Mouse (Mus musculus) brown adipose tissue, adult 24 weeks (tissue): ENCODE measurements around the gene Anapc16. TPM values are rescaled to one million over a fixed set of nuclear protein-coding genes. Genes with fewer than 3 reads are reported as not detected.

ENCODE experiments used
- H3K27ac ChIP-seq: fragments of 200-500 bp; replicated peaks from 2 replicates; pipeline ENCODE4 v1.5.1; 2012; ENCODE audit warnings: low read depth, mild to moderate bottlenecking, low read length
- H3K4me1 ChIP-seq: fragments of 200-500 bp; 2 replicates; pipeline ENCODE4 v1.6.1; 2012; ENCODE audit warnings: low read length, mixed read lengths; ENCODE audit not compliant: control insufficient read depth, insufficient read depth, insufficient read length
- H3K4me3 ChIP-seq: fragments of 200-500 bp; 2 replicates; pipeline ENCODE4 v1.5.1; 2012; ENCODE audit warnings: low read depth, mild to moderate bottlenecking, low read length, moderate library complexity; ENCODE audit not compliant: insufficient read depth
- polyA plus RNA-seq: library from polyadenylated mRNA; stranded (reverse); fragments of >200 nt; gene quantifications from 2 replicates; pipeline ENCODE4 v1.2.4, GENCODE M21; 2012; ENCODE audit not compliant: missing spikeins, insufficient read depth, insufficient read length

Gene Anapc16
- 59.1 and 60.8 TPM in 2 replicates for polyA plus RNA-seq

- peak within 1 kb of the TSS; percentile 77 for H3K4me3 ChIP-seq
- peaks cover 4% of the 10 kb centered on the region; the same call in 1 of the 2 replicates for H3K4me1 ChIP-seq
- H3K27ac ChIP-seq: peak within 1 kb of the TSS; percentile 96
Measured at GRCm38 (mm10) chr10:60002673-60003212, at the start of gene Anapc16, which contains the start of gene Ascc1. Anapc16 (minus strand) TSS chr10:60003135. Ascc1 (plus strand) TSS chr10:60002805.

GRCm38 (mm10) chr10:60050581-60050980 is 47.6 kb upstream of the Anapc16 start:
- no peak overlapping the region for H3K27ac ChIP-seq
- no peaks in the 10 kb centered on the region for H3K4me1 ChIP-seq
- H3K4me3 ChIP-seq: no peak overlapping the region

GRCm38 (mm10) chr10:60046696-60047095 is 43.8 kb upstream of the Anapc16 start:
- Histone ChIP-seq H3K27ac (no peak overlapping the region), H3K4me3 (no peak overlapping the region), H3K4me1 (no peaks in the 10 kb centered on the region)

GRCm38 (mm10) chr10:60042350-60042922 is 39.5 kb upstream of the Anapc16 start:
- H3K4me1 ChIP-seq: no peaks in the 10 kb centered on the region
- H3K27ac ChIP-seq: no peak overlapping the region
- H3K4me3 ChIP-seq: no peak overlapping the region

- peaks cover 6% of the 10 kb centered on the region for H3K4me1 ChIP-seq
- H3K4me3 ChIP-seq: no peak overlapping the region
- H3K27ac ChIP-seq: no peak overlapping the region
Measured at GRCm38 (mm10) chr10:60035744-60036143, 32.8 kb upstream of the Anapc16 start.

GRCm38 (mm10) chr10:60034621-60035020 is 31.7 kb upstream of the Anapc16 start:
- H3K4me1 ChIP-seq: peaks cover 6% of the 10 kb centered on the region
- no peak overlapping the region for H3K27ac ChIP-seq
- no peak overlapping the region for H3K4me3 ChIP-seq

- no peak overlapping the region for H3K27ac ChIP-seq
- H3K4me1 ChIP-seq: peaks cover 12% of the 10 kb centered on the region
- no peak overlapping the region for H3K4me3 ChIP-seq
Measured at GRCm38 (mm10) chr10:60033064-60033463, 30.1 kb upstream of the Anapc16 start.

GRCm38 (mm10) chr10:60032622-60033021 is 29.7 kb upstream of the Anapc16 start:
- H3K27ac ChIP-seq: no peak overlapping the region
- H3K4me1 ChIP-seq: peaks cover 12% of the 10 kb centered on the region
- H3K4me3 ChIP-seq: no peak overlapping the region

GRCm38 (mm10) chr10:60031985-60032384 is 29.1 kb upstream of the Anapc16 start:
- Histone ChIP-seq H3K27ac (peak overlapping the region; percentile 10; the same call in 1 of the 2 replicates), H3K4me1 (peaks cover 12% of the 10 kb centered on the region), H3K4me3 (no peak overlapping the region)

GRCm38 (mm10) chr10:60031562-60031961 is 28.6 kb upstream of the Anapc16 start:
- peaks cover 12% of the 10 kb centered on the region for H3K4me1 ChIP-seq
- no peak overlapping the region for H3K4me3 ChIP-seq
- peak overlapping the region; percentile 10; the same call in 1 of the 2 replicates for H3K27ac ChIP-seq

- Histone ChIP-seq H3K4me1 (peaks cover 12% of the 10 kb centered on the region), H3K27ac (no peak overlapping the region), H3K4me3 (no peak overlapping the region)
Measured at GRCm38 (mm10) chr10:60029387-60029786, 26.5 kb upstream of the Anapc16 start.

- peak overlapping the region; percentile 43; the same call in 1 of the 2 replicates for H3K27ac ChIP-seq
- no peak overlapping the region for H3K4me3 ChIP-seq
- H3K4me1 ChIP-seq: peaks cover 12% of the 10 kb centered on the region
Measured at GRCm38 (mm10) chr10:60028979-60029378, 26.0 kb upstream of the Anapc16 start.

GRCm38 (mm10) chr10:60028181-60028580 is 25.2 kb upstream of the Anapc16 start:
- Histone ChIP-seq H3K4me1 (peaks cover 12% of the 10 kb centered on the region), H3K27ac (peak overlapping the region; percentile 43; the same call in 1 of the 2 replicates), H3K4me3 (no peak overlapping the region)

GRCm38 (mm10) chr10:60027619-60028084 is 24.7 kb upstream of the Anapc16 start:
- Histone ChIP-seq H3K27ac (no peak overlapping the region), H3K4me3 (no peak overlapping the region), H3K4me1 (peaks cover 12% of the 10 kb centered on the region)

- Histone ChIP-seq H3K27ac (no peak overlapping the region), H3K4me3 (no peak overlapping the region), H3K4me1 (peaks cover 12% of the 10 kb centered on the region)
Measured at GRCm38 (mm10) chr10:60026759-60027395, 23.9 kb upstream of the Anapc16 start.
